Mouse (Mus musculus) heart, postnatal 0 days (tissue): ENCODE measurements at regions not wholly inside any gene's neighbourhood (a gene's known extent, or its start where the extent isn't known, plus 50 kb on each side); places are given as distances from the start of the nearest gene placed in this dataset.

ENCODE experiments used
- ATAC-seq: fragments of 200-750 bp; cut with Nextera tagmentation; 2 replicates; pipeline ENCODE4 v1.8.0; 2017; ENCODE audit warnings: low read depth, moderate number of reproducible peaks, moderate library complexity; ENCODE audit not compliant: insufficient read depth
- DNase-seq: peaks from one replicate; pipeline ENCODE4 v3.0.0-alpha.2; 2016; ENCODE audit warnings: low spot score
- H3K27ac ChIP-seq: fragments of 300-500 bp; sonication (generic); 2 replicates; pipeline ENCODE4 v1.5.1; 2014; ENCODE audit warnings: low read depth, mild to moderate bottlenecking
- H3K27me3 ChIP-seq: fragments of 300-500 bp; sonication (generic); 2 replicates; pipeline ENCODE4 v1.6.1; 2014; ENCODE audit warnings: low read length, mixed read lengths; ENCODE audit not compliant: control insufficient read depth, insufficient read depth
- H3K36me3 ChIP-seq: fragments of 300-500 bp; sonication (generic); replicated peaks from 2 replicates; pipeline ENCODE4 v1.6.1; 2014; ENCODE audit warnings: low read length, mixed read lengths; ENCODE audit not compliant: control insufficient read depth, insufficient read depth
- H3K4me1 ChIP-seq: fragments of 300-500 bp; sonication (generic); 2 replicates; pipeline ENCODE4 v1.6.1; 2014; ENCODE audit warnings: antibody characterized with exemption; ENCODE audit not compliant: control insufficient read depth, insufficient read depth
- H3K4me2 ChIP-seq: fragments of 300-500 bp; sonication (generic); 2 replicates; pipeline ENCODE4 v1.6.1; 2014; ENCODE audit warnings: low read depth, mild to moderate bottlenecking, low read length, moderate library complexity
- H3K4me3 ChIP-seq: fragments of 300-500 bp; sonication (generic); 2 replicates; pipeline ENCODE4 v1.5.1; 2014; ENCODE audit warnings: low read depth, low read length
- H3K9ac ChIP-seq: fragments of 300-500 bp; sonication (generic); replicated peaks from 2 replicates; pipeline ENCODE4 v1.6.1; 2014; ENCODE audit warnings: low read depth, low read length, mixed read lengths
- H3K9me3 ChIP-seq: fragments of 300-500 bp; sonication (generic); replicated peaks from 2 replicates; pipeline ENCODE4 v1.6.1; 2016; ENCODE audit warnings: low read length; ENCODE audit not compliant: control insufficient read depth
- CTCF ChIP-seq: IDR thresholded peaks from 2 replicates; pipeline ENCODE4 v1.5.1; 2016; ENCODE audit warnings: antibody characterized with exemption, control low read depth, low read depth
- EP300 ChIP-seq: IDR thresholded peaks from 2 replicates; pipeline ENCODE4 v1.6.1; 2016; ENCODE audit warnings: antibody characterized with exemption, low read depth
- WGBS: fragments of 180-500 bp; shearing (Covaris S2); extraction: QIAGEN DNeasy Blood & Tissue Kit; methylation state at CpG from one replicate; pipeline ENCODE4 v1.1.7; 2014; 5-methylcytosine and 5-hydroxymethylcytosine counted together

- no peak overlapping the region for H3K4me2 ChIP-seq
- DNase-seq (no peak), ATAC-seq (no peak)
- TF ChIP-seq CTCF (no peak), EP300 (no peak)
- no peaks in the 10 kb centered on the region for H3K27me3 ChIP-seq
- no peaks in the 10 kb centered on the region for H3K9me3 ChIP-seq
- no peak overlapping the region for H3K9ac ChIP-seq
- no peaks in the 10 kb centered on the region for H3K4me1 ChIP-seq
- H3K36me3 ChIP-seq: no peaks in the 10 kb centered on the region
- H3K4me3 ChIP-seq: no peak overlapping the region
- no peak overlapping the region for H3K27ac ChIP-seq
- WGBS: 75% methylated on average over 1 of the region's 1 CpGs
These were observed 468.8 kb downstream of the 9430069I07Rik start for GRCm38 (mm10) chr15:33888865-33889368.

DNA sequence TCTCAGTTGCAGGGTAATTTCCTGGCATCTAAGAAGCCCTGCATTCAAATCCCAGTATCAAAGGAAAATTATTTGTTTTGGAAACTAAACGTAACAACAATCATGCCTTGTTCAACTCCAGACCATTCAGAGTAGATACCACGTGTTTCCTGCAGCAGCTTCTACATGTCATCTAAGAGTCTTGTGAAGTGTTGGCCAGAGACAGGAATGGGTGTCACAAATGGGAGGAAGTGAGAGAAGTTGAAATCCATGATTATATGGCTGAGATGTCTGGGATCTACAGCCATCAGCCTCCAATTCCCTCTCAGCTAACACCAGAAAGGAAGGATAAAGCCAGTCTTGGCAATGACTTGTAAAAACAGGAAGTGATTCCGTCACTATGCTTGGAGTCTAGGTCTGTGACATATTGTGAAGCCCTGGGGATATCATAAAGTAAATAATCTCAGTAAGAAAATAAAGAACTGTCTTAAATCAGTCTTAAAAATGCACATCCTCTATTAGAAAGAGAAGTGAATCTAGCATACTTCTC is 495.4 kb downstream of the 9430069I07Rik start:
- Histone ChIP-seq H3K27me3 (no peaks in the 10 kb centered on the region), H3K9ac (no peak overlapping the region), H3K36me3 (no peaks in the 10 kb centered on the region), H3K9me3 (no peaks in the 10 kb centered on the region), H3K4me1 (no peaks in the 10 kb centered on the region), H3K4me2 (no peak overlapping the region), H3K4me3 (no peak overlapping the region), H3K27ac (no peak overlapping the region)
- WGBS: 44% methylated on average over 3 of the region's 3 CpGs
- ATAC-seq: peak; percentile 64
- TF ChIP-seq EP300: no peak
- TF ChIP-seq CTCF: no peak
- DNase-seq: peak; percentile 51

DNA sequence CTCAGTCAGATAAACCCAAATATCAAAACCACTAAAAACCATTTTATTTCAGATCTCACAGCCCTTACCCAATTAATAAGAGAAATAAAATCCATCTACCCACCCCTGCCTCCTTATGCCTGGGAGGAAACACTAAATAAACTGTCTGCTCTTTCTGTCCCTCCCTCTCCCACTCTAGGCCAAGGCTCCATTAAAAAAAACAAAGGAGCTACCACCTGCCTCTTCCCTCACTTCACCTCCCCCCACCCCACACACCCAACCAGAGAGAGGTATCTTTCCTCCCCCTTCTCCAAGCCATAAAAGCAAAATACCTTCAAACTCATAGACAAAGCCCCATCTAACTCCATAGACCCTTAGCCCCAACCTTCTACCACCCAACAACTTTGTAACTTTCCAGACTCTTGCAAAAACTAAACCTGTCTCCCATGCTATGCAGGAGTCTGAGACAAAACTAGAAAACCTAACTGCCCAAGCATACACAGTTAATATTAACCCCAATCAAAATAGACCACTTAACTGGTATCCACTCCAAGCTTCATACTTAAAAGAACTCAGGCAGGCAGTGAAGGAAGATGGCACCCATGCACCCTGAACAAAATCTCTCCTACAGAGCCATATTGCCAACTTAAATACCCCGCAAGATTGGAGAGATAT is 532.1 kb downstream of the 9430069I07Rik start:
- Histone ChIP-seq H3K27me3 (no peaks in the 10 kb centered on the region), H3K4me2 (no peak overlapping the region), H3K9me3 (no peaks in the 10 kb centered on the region), H3K36me3 (no peaks in the 10 kb centered on the region), H3K4me1 (no peaks in the 10 kb centered on the region), H3K4me3 (no peak overlapping the region), H3K27ac (no peak overlapping the region), H3K9ac (no peak overlapping the region)
- no peak for DNase-seq
- no peak for ATAC-seq
- TF ChIP-seq CTCF (no peak), EP300 (no peak)
- WGBS: 77% methylated on average over 1 of the region's 1 CpGs

GRCm38 (mm10) chr15:33824826-33825225 is 532.8 kb downstream of the 9430069I07Rik start:
- Histone ChIP-seq H3K27ac (no peak overlapping the region), H3K4me1 (no peaks in the 10 kb centered on the region), H3K4me3 (no peak overlapping the region), H3K36me3 (no peaks in the 10 kb centered on the region), H3K9ac (no peak overlapping the region), H3K27me3 (no peaks in the 10 kb centered on the region), H3K4me2 (no peak overlapping the region), H3K9me3 (no peaks in the 10 kb centered on the region)
- DNase-seq: no peak
- ATAC-seq: no peak
- TF ChIP-seq CTCF: no peak
- no peak for TF ChIP-seq EP300
- 58% methylated on average over 3 of the region's 3 CpGs for WGBS

DNA sequence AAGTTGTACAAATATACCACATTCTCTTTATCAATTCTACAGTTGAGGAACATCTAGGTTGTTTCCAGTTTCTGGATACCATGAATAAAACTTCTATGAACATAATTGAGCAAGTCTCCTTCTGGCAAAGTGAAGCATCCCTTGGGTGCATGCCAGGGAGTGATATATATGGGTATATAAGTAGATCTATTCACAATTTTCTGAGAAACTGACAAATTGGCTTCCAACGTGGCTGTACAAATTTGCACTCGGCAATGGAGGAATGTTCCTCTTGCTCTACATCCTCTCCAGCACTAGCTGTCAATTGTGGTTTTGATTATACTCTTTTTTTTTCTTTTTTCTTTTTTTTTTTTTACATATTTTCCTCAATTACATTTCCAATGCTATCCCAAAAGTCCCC is 576.7 kb downstream of the 9430069I07Rik start:
- no peak overlapping the region for H3K4me2 ChIP-seq
- no peaks in the 10 kb centered on the region for H3K36me3 ChIP-seq
- no peaks in the 10 kb centered on the region for H3K27me3 ChIP-seq
- ATAC-seq (no peak), DNase-seq (no peak)
- no peak overlapping the region for H3K27ac ChIP-seq
- H3K4me3 ChIP-seq: no peak overlapping the region
- H3K4me1 ChIP-seq: no peaks in the 10 kb centered on the region
- H3K9me3 ChIP-seq: no peaks in the 10 kb centered on the region
- TF ChIP-seq EP300: no peak
- TF ChIP-seq CTCF: no peak
- 74% methylated on average over 2 of the region's 2 CpGs for WGBS
- no peak overlapping the region for H3K9ac ChIP-seq

- no peak overlapping the region for H3K9ac ChIP-seq
- H3K4me3 ChIP-seq: no peak overlapping the region
- no peaks in the 10 kb centered on the region for H3K4me1 ChIP-seq
- H3K36me3 ChIP-seq: no peaks in the 10 kb centered on the region
- H3K4me2 ChIP-seq: no peak overlapping the region
- 29% methylated on average over 6 of the region's 6 CpGs for WGBS
- H3K27me3 ChIP-seq: no peaks in the 10 kb centered on the region
- TF ChIP-seq CTCF (no peak), EP300 (no peak)
- no peak overlapping the region for H3K27ac ChIP-seq
- no peak for ATAC-seq
- no peak for DNase-seq
- H3K9me3 ChIP-seq: no peaks in the 10 kb centered on the region
These were observed 598.2 kb downstream of the 9430069I07Rik start for GRCm38 (mm10) chr15:33759496-33759895.
